Mouse (Mus musculus) adrenal gland, adult 2 months (tissue): ENCODE measurements around the gene Clec12b. TPM values are rescaled to one million over a fixed set of nuclear protein-coding genes. Genes with fewer than 3 reads are reported as not detected.
A peak's percentile ranks its signal among the peaks of the same experiment; 100 is the strongest.
"Not testable (repeated sequence)": the region's sequence is repeated elsewhere in the genome, so short reads cannot be mapped to it uniquely, and the experiment has no call there.

Experiments used
- DNase-seq: peaks from one replicate; pipeline ENCODE4 v3.0.0; 2021
- polyA plus RNA-seq: library from polyadenylated mRNA; depleted of rRNA; stranded (reverse); fragments of >200 nt; gene quantifications from 2 replicates; pipeline ENCODE4 v1.2.3, GENCODE M21; 2012; rRNA removed
- total RNA-seq, 2 experiments: library from RNA; stranded (reverse); gene quantifications; 2 replicates each; pipeline ENCODE4 v1.2.3; 2021

The Clec12b gene
- total and polyA plus RNA-seq, 3 experiments = 0.20 TPM; not detected in 2

DNA sequence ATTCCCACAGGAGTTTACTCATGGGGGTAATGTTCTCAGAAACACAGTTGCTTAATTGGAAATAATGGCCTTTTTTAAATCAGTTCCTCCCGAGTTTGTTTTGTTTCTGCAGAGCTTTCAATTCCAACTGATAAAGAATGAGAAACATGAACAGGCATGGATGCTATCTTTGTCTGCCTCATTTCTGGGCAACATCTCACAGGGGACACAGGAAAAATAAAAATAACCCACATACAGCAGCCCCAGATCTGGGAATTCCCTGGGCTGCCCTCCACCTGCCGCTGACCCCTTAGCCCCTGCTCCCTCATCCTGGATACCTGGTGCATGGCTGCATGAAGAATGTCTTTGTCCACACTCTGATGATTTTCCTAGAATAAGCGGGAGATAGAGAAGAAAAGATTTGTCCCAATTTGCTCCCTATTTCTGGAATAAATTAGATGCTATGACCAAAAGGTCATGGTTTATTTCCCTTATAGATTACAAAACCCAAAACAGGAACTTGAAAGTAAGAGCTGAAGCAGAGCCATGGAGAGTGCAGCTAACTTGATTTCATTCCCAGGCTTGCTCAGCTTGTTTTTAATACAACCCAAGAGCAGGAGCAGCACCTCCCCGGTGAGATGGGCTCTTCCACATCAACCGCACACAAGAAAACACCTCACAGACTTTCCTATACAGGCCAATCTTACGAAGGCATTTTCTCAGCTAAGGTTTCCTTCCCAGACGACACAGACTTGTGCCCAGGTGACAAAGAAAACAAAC is 16.1 kb downstream of the Clec12b start:
- DNase-seq = no peak

DNA sequence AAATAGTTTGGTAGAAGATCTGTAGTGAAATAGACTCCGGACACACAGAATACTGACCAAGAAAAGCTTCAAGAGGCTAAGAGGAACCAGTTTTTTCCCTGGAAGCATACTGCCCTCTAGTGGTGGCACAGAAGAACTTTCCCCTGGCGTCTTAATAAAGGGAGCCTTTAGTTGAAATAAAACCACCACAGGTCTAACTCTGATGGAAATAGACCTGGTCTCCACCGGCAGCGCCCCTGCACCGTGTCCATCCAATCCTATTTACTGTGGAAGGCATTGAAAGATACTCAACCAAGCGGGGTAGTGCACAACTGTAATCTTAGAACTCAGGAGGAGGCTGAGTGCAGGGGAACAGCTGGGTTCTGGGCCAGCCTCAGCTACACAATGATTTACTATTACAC is 19.7 kb downstream of the Clec12b start:
- DNase-seq = peak; percentile 10

DNA sequence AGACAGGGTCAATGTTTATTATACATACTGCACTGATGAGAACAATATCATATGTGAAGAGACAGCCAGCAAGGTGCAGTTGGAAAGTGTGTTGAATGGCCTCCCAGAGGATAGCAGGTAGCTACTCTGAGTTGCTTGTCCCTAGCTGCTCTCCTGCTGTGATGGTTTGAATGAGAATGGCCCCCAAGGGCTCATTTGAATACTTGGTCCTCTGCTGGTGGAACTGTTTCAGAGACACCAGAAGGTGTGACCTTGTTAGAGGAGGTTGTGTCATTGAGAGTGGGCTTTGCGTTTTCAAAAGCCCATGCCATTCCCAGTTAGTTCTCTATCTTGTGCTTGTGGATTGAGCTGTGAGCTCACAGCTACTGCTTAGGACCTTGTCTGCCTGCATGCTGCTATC is 21.7 kb downstream of the Clec12b start:
- no peak for DNase-seq

DNA sequence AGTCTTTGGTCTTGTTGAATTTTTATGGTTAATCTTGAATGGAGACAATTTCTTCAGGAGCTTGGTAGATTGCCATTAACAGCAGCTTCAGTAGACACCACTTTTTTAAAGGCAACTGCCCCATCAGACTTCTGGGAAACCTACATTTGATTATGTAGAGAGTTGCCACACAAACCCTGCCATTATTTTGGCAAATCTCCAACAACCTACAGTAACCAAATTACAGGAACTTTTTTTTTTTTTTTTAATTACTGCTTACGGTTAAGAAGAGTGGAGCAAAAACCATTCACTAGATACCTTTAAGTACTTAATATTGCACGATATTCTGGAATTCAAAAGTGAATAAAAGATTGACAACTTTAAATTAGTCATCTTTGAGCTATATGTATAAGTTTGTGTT is 26.2 kb downstream of the Clec12b start:
- DNase-seq = no peak

DNA sequence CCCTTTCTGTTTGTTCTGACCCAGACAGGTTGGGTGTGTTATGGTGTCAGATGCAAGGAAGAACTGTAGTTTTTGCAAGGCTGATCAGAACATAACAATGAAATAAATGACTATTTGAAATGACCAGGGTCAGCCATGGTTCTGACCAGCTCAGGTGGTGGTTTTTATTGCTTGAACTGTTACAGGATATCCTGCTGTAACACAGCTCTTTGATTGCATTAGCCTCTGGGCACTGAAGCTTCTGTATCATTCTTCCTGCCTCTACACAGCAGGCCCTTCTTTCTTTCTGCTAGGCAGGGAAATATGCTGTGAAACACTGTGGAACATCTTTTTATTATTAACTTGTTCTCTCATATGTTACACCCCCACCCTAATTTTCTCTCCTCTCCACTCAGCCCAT is 29.2 kb downstream of the Clec12b start:
- no peak for DNase-seq

DNA sequence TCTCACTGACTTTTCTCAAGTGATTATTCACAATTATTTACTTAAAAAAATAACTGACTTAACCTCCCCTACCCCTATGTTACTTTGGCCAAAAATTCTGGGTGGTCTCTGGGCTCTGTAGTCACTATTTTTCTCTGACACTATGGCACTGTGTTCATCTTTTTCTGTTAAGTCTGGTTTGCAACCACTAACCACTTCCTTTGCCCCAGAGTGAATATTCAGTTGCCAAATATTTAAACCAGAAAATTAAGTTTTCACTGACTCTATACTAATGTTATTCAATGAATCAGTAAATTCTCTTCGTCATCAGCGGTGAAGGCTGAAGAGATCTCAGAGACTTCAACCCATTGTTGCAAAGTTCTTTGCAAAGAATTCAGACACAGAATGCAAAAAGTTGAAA is 29.9 kb downstream of the Clec12b start:
- no peak for DNase-seq

DNA sequence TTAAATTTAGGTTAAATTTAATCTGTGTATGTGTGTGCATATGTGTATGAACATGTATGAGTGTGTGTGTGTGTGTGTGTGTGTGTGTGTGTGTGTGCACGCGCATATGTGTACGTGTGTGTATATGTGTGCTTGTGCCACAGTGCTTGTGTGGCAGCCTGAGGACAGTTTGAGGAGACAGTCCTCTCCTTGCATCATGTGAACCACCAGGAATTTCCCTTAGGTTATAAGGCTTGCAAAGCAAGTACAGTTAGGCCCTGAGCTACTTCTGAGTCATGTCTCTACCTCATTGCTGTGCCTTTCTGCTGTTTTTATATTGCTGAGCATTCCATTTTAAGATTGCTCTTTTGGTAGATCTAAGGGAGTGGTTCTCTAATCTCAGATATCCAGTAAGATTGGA is 34.6 kb downstream of the Clec12b start:
- DNase-seq = no peak

DNA sequence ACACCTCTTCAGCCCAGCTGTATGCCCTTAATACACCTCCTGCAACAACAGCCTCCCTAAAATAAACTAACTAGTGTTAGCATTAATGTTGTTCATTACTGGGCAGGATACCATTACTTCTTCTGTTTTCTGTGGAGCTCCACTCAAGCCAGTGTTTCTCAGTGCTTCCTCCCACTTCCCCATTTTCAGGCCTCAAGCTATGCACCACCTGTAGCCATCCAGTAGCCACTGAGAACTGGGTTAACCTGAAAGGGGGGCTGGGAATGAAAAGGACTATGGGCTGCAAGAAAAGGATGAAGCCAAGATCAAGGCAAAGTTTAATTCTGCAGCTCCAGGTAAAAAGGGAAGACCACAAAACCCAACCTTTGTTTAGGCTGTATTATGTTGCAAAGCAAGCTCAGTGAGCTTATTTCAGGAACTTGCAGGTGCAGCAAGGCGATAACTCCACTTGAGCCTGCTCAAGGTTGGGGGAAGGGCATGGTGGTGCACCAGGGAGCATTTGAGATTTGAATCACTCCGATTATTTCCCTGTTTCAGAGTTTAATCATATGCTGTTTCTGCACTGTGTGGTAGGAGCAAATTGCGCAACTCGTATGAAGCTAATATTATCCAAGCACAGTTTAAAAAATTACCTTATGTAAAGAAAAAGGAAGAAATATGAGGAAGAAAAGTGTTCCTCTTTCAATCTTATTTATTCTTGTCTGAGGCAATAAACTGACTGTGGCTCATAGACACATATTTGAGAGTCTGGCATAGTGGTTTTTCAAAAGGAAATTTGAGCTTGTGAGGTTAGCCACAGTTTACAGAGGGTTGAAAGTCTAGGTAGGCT is 35.9 kb downstream of the Clec12b start:
- no peak for DNase-seq

DNA sequence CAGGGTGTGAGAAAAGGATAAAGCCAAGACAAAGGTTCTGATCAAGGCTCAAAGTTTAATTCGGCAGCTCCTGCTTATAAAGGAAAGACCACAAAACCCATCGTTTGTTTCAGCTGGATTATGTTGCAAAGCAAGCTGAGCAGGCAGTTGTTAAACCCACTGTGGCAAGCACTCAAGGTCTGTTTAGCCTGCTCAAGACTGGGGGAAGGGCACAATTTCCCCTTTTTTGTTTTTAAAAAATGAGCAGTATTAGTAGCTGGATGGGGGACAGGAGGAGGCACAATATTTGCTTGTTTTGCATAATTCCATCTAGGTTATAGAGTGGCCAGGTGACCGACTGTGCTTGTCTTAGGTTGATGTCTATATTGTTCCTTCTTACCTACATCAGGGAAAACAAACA is 41.3 kb downstream of the Clec12b start:
- no peak for DNase-seq

DNA sequence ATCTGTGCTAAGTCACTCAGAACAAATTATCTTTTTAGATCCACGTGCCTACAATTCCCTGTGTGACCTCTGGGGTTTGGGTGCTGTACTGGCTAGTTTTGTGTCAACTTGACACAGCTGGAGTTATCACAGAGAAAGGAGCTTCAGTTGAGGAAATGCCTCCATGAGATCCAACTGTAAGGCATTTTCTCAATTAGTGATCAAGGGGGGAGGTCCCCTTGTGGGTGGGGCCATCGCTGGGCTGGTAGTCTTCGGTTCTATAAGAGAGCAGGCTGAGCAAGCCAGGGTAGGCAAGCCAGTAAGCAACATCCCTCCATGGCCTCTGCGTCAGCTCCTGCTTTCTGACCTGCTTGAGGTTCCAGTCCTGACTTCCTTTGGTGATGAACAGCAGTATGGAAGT is 43.3 kb downstream of the Clec12b start, which contains the start of gene Clec12a:
Clec12a (plus strand) TSS at position 301 of the 400 bp plus-strand sequence.
- not testable (repeated sequence) for DNase-seq

DNA sequence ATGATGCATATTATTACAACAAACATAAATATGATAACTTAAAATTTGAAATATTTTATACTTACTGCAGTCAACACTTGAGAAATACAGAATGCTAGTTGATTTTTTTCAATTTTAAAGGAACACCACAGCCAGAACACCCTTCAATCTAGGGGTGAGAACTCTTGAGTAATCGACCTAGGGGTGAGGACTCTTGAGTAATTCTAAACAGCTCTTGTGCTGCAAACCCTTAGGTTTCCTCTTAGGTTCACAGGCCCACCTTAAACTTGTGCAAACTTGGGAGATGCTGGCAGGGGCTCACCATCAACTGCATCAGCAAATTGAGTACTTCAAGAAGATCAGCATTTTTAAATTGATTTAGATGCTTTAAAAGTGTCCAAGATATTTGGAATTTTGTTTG is 47.9 kb downstream of the Clec12b start:
- no peak for DNase-seq

DNA sequence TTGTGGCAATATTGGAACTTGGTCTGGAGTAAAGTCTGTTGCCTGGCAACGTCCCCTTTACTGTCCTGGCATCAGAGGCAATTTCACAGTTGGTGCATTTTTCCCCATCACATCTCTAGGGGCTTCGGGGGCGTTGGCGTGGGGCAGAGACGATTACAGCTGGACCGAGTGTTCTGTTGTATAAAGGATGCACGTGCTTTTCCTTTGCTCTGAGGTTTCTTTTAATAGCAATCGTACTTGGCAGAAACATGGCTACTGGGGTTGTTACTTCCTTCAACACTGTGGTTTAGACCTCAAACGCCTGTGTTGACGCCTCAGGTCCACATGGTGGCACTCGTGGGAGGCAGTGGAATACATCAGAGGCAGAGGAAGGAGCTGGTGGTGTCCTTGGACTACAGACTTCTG is 52.0 kb downstream of the Clec12b start:
- peak; percentile 34 for DNase-seq

DNA sequence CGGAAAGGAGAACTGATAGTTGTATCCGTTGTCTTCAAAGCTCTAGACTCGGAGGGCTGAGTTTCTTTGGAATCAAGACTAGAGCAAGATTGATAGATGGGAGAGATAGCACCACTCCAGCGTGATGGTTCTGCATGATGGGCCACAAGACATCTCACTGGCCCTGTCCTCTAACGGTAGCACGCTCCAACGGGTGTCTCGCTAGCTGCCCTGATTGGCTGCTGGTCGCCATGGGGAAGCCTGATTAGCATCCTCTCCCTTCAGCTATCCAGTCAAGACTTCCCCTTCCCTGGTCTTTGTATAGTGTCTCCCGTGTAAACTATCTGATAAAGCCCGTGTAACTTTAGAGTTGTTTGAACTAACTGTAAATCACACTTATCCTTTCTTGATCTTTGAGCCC is 54.1 kb downstream of the Clec12b start, which contains the start of gene 4922502D21Rik:
4922502D21Rik (minus strand) TSS at position 187 of the 400 bp plus-strand sequence.
- DNase-seq = no peak

DNA sequence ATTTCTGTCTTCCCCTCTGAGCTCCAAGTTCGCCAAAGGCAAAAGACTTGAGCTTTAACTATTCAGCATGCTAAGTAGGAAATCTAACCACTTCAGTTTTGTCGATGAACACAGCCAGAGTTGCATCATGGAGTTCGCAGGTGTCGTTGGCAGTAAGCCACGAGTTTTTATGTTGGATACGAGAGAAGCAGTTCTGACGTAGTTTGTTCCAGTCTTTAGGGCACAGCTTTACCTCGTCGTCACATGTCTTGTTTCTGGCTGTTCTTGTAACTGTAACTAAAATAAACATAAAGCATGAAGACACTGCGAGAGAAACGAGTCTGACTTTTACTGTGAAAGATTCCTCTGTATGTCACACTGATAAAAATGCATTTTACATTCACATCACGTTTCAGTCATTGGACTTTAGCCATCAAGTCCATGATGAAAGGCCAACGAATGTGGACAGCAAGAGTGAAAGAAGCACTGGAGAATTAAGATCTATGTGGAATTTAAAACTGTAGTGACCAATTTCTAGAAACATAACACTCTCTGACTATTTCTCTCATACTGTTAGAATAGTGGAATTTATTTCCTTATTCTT is 59.0 kb downstream of the Clec12b start:
- no peak for DNase-seq

DNA sequence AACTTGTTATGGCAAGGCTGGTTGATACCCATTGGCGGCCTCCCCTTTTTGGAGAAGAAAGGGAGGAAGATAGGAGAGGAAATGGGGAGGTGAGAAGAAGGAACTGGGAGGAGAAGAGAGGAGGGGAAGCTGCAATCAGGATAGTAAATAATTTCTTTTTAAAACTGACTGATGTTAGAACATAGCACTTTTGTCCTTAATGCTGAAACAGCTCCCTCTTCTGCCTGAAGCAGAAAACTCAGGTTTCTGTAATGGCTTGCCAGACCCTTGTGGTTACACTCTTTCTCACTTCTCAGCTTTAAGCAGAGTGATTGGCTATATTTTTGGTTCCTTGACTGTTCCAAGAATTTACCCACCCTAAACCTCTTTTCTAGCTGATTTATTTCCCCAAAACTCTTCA is 59.7 kb downstream of the Clec12b start:
- no peak for DNase-seq

Other genes with a start within 250 kb of the Clec12b start
- 10 to 100 TPM; 44.0 to 49.6 TPM for gene Clec2d, start 205.3 kb downstream of the Clec12b start, total RNA-seq
- gene Clec2d, start 205.3 kb downstream of the Clec12b start, polyA plus RNA-seq = 2.7 and 3.3 TPM in 2 replicates
- gene Cd69, start 110.4 kb downstream of the Clec12b start, total RNA-seq = under 1 TPM in 1 of 2 experiments, not detected in 1; 0.38 TPM
- not detected in 2 replicates for gene Cd69, start 110.4 kb downstream of the Clec12b start, polyA plus RNA-seq
- gene 4922502D21Rik, start 54.1 kb downstream of the Clec12b start, total RNA-seq = not detected
- not detected in 2 replicates for gene 4922502D21Rik, start 54.1 kb downstream of the Clec12b start, polyA plus RNA-seq
- 1 to 10 TPM; 1.2 to 1.8 TPM for gene Clec12a, start 43.2 kb downstream of the Clec12b start, total RNA-seq
- 0.16 and 0.23 TPM in 2 replicates for gene Clec12a, start 43.2 kb downstream of the Clec12b start, polyA plus RNA-seq
- gene Clec1b, start 11.4 kb upstream of the Clec12b start, total RNA-seq = under 1 TPM; 0.35 to 0.43 TPM
- gene Clec1b, start 11.4 kb upstream of the Clec12b start, polyA plus RNA-seq = 0.18 TPM in 1 of 2 replicates, not detected in the other
- under 1 TPM; 0.23 to 0.73 TPM for gene Clec9a, start 23.0 kb upstream of the Clec12b start, total RNA-seq
- gene Clec9a, start 23.0 kb upstream of the Clec12b start, polyA plus RNA-seq = 0.20 and 0.24 TPM in 2 replicates
- gene Clec1a, start 66.1 kb upstream of the Clec12b start, total RNA-seq = 1 to 10 TPM; 3.3 to 6.7 TPM
- 1.5 TPM in 2 replicates for gene Clec1a, start 66.1 kb upstream of the Clec12b start, polyA plus RNA-seq
- gene Olr1, start 121.3 kb upstream of the Clec12b start, total RNA-seq = under 1 TPM; 0.07 to 0.26 TPM
- gene Olr1, start 121.3 kb upstream of the Clec12b start, polyA plus RNA-seq = not detected in 2 replicates
- gene Tmem52b, start 126.7 kb upstream of the Clec12b start, total RNA-seq = not detected
- gene Tmem52b, start 126.7 kb upstream of the Clec12b start, polyA plus RNA-seq = not detected in 2 replicates
- gene Gabarapl1, start 147.3 kb upstream of the Clec12b start, total RNA-seq = 100 to 1,000 TPM; 258 to 360 TPM
- gene Gabarapl1, start 147.3 kb upstream of the Clec12b start, polyA plus RNA-seq = 86.4 and 101 TPM in 2 replicates
- gene Klre1, start 192.0 kb upstream of the Clec12b start, total RNA-seq = under 1 TPM; 0.24 to 0.26 TPM
- 0.07 TPM in 1 of 2 replicates, not detected in the other for gene Klre1, start 192.0 kb upstream of the Clec12b start, polyA plus RNA-seq
- under 1 TPM in 1 of 2 experiments, not detected in 1; 0.79 TPM for gene Klrd1, start 205.9 kb upstream of the Clec12b start, total RNA-seq
- 0.11 TPM in 1 of 2 replicates, not detected in the other for gene Klrd1, start 205.9 kb upstream of the Clec12b start, polyA plus RNA-seq
- under 1 TPM; 0.20 to 0.79 TPM for gene Klrk1, start 238.0 kb upstream of the Clec12b start, total RNA-seq
- not detected in 2 replicates for gene Klrk1, start 238.0 kb upstream of the Clec12b start, polyA plus RNA-seq